Mouse (Mus musculus): ENCODE data around the gene Wdr24.

Wdr24 gene

GRCm38 (mm10) chr17:25831451-25832281 is 8.2 kb downstream of the Wdr24 start:
- peak in 1 of 2 experiments; percentile 56 for DNase-seq (ENCODE audit: low spot score in 2 of 2)

GRCm38 (mm10) chr17:25832436-25833290 is 9.2 kb downstream of the Wdr24 start:
- DNase-seq (ENCODE audit: low spot score in 2 of 2) = peak; percentile 99 to 100

- DNase-seq (ENCODE audit: low spot score in 2 of 2) = peak in 1 of 2 experiments; percentile 76
These were observed 9.8 kb downstream of the Wdr24 start, which contains the start of gene Stub1 for GRCm38 (mm10) chr17:25833291-25833663. Gene Stub1 (minus strand): TSS chr17:25833404.

- no peak for DNase-seq (ENCODE audit: low spot score in 2 of 2)
These were observed 10.7 kb downstream of the Wdr24 start for GRCm38 (mm10) chr17:25833961-25834594.

- no peak for DNase-seq (ENCODE audit: low spot score in 2 of 2)
These were observed 11.3 kb downstream of the Wdr24 start for GRCm38 (mm10) chr17:25834595-25835222.

- no peak for DNase-seq (ENCODE audit: low spot score in 2 of 2)
These were observed 11.9 kb downstream of the Wdr24 start for GRCm38 (mm10) chr17:25835301-25835700.

GRCm38 (mm10) chr17:25835816-25836215 is 12.4 kb downstream of the Wdr24 start:
- no peak for DNase-seq (ENCODE audit: low spot score in 2 of 2)

- DNase-seq (ENCODE audit: low spot score in 2 of 2) = no peak
These were observed 13.1 kb downstream of the Wdr24 start for GRCm38 (mm10) chr17:25836397-25837075.

- DNase-seq (ENCODE audit: low spot score in 2 of 2) = peak in 1 of 2 experiments; percentile 62
These were observed 13.6 kb downstream of the Wdr24 start, which contains the start of gene Rhbdl1 for GRCm38 (mm10) chr17:25837076-25837410. Gene Rhbdl1 (minus strand): TSS chr17:25837295.

- DNase-seq (ENCODE audit: low spot score in 2 of 2) = no peak
These were observed 14.1 kb downstream of the Wdr24 start for GRCm38 (mm10) chr17:25837533-25837932.

- no peak for DNase-seq (ENCODE audit: low spot score in 2 of 2)
These were observed 15.5 kb downstream of the Wdr24 start for GRCm38 (mm10) chr17:25838904-25839303.

- no peak for DNase-seq (ENCODE audit: low spot score in 2 of 2)
These were observed 16.2 kb downstream of the Wdr24 start for GRCm38 (mm10) chr17:25839455-25840235.

GRCm38 (mm10) chr17:25840519-25840918 is 17.1 kb downstream of the Wdr24 start:
- DNase-seq (ENCODE audit: low spot score in 2 of 2) = no peak

GRCm38 (mm10) chr17:25841117-25841880 is 17.9 kb downstream of the Wdr24 start, which contains the start of gene Gm20683:
Gene Gm20683 (minus strand): TSS chr17:25841763.
- DNase-seq (ENCODE audit: low spot score in 2 of 2) = no peak

- no peak for DNase-seq (ENCODE audit: low spot score in 2 of 2)
These were observed 19.1 kb downstream of the Wdr24 start for GRCm38 (mm10) chr17:25842509-25842908.

- no peak for DNase-seq (ENCODE audit: low spot score in 2 of 2)
These were observed 19.7 kb downstream of the Wdr24 start for GRCm38 (mm10) chr17:25843122-25843521.

GRCm38 (mm10) chr17:25843636-25844395 is 20.4 kb downstream of the Wdr24 start:
- no peak for DNase-seq (ENCODE audit: low spot score in 2 of 2)

- peak; percentile 86 to 97 for DNase-seq (ENCODE audit: low spot score in 2 of 2)
These were observed 21.0 kb downstream of the Wdr24 start, which contains the start of gene Rhot2 for GRCm38 (mm10) chr17:25844396-25844901. Gene Rhot2 (minus strand): TSS chr17:25844851.
